Mouse (Mus musculus) small intestine, adult 2 months (tissue): ENCODE results near the gene Ankrd22.

ENCODE experiments used
- CTCF ChIP-seq: fragments of 200-500 bp; IDR thresholded peaks from 2 replicates; pipeline ENCODE4 v1.5.1; 2012; ENCODE audit warnings: low read depth, mild to moderate bottlenecking, control low read depth, inconsistent platforms, low read length, moderate library complexity, mixed read lengths; ENCODE audit not compliant: insufficient replicate concordance, insufficient read length; ENCODE audit errors: extremely low read depth
- POLR2A ChIP-seq: fragments of 200-500 bp; IDR thresholded peaks from 2 replicates; pipeline ENCODE4 v1.6.1; 2012; ENCODE audit warnings: low read depth, mild to moderate bottlenecking, control low read depth, inconsistent platforms, low read length, moderate library complexity

- TF ChIP-seq CTCF (no peak), POLR2A (no peak)
These were observed 5.3 kb upstream of the Ankrd22 start for GRCm38 (mm10) chr19:34171167-34171566.
